Mouse (Mus musculus) megakaryocyte-erythroid progenitor cell, adult 5-6 weeks (primary cell): ENCODE data around the gene Cldn18. TPM values are rescaled to one million over a fixed set of nuclear protein-coding genes. Genes with fewer than 3 reads are reported as not detected.

Experiments
- ATAC-seq: replicated peaks from 2 replicates; pipeline ENCODE4 v1.8.0; 2016; ENCODE audit warnings: mild to moderate bottlenecking, inconsistent platforms; ENCODE audit not compliant: severe bottlenecking, poor library complexity, low FRiP score, low TSS enrichment
- total RNA-seq, 2 experiments: library from RNA; stranded (forward) in 1 of 2; stranded (reverse) in 1 of 2; fragments of 200-1000, 215-1000 nt in 1 of 2; fragments of >200 nt in 1 of 2; fragmentation: Nextera tagmentation in 1 of 2; gene quantifications; 2 replicates each; pipeline ENCODE4 v1.2.3; 2014 to 2017

Cldn18 gene
- not detected in 2 replicates for total RNA-seq (2014; fragmentation: Nextera tagmentation)
- total RNA-seq (2017): not detected in 2 replicates

- ATAC-seq: no peak
Observed at GRCm38 (mm10) chr9:99717134-99717533, at the start of gene Cldn18. Gene Cldn18 (minus strand): TSS chr9:99717267.

DNA sequence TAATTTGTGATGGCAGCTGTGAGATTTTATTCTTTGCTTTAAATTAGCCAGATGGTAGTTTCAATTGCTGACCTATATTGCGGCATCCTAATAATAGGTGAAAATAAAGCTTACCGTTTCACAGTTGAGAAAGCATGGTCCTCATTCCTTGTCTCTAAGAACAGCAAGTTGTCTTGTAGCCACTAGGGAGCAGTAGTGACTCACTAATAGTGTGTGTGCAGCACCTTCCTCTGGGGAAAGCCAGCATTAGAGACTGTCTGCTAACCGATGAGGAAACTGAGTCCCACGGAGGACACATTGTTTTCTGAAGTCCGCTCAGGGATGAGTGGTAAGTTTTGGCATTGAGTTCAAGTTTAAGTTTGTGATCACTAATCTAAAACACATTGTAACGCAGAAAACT lies 46.5 kb upstream of the Cldn18 start:
- no peak for ATAC-seq

DNA sequence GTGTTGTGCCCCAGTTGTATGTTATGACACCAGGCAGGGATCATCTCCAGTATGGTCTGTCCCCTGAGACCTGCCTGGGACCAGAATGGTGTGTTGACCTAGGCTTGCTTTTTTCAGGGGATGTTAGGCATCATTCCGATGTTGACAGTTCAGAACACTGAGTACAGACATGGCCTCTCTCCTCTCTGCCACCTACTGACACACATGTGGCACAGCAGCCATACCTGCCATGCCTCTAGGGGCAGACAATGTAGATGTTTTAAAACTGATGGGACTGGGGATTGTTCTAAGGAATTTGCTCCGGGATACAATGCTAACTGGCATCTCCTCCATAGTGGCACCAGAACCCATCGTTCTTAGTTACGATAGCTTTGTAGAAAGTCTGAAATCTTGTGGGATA lies 33.2 kb upstream of the Cldn18 start:
- ATAC-seq: no peak

DNA sequence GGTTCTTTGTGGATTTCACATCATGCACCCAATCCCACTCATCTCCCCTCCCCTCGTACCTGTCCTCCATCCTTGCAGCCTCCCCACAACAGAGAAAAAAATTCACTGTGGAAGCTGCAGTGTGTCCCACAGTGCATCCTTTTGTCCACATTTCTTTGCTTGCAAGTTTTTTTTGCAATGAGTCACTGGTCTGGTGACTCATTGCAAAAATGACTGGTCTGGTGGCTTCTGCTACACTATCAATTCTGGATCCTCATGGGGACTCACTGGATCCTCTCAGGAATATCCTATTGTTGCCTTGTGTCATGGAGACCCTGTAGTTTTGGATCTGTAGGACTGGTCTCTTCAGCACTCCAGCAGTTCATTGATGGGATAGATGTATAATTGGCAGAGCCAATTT lies 31.2 kb upstream of the Cldn18 start:
- no peak for ATAC-seq

DNA sequence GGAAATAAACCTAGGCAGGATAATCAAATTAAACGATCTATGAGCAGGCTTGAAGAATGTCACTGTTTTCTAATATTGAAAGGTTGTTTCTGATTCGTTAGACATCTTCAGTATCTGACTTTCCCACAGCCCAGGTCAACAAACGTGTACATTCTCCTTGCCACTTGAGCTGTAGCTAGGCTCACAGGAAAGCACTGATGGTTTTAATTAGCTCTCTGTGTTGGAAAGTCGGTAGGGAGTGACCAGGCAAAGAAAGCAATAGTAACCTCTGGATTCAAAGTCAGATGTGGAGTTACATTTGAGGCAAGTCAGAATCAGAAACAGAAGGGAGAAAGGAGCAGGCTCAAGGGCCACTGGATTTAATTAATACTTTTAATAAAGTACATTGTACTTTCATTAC lies 30.7 kb upstream of the Cldn18 start:
- no peak for ATAC-seq

DNA sequence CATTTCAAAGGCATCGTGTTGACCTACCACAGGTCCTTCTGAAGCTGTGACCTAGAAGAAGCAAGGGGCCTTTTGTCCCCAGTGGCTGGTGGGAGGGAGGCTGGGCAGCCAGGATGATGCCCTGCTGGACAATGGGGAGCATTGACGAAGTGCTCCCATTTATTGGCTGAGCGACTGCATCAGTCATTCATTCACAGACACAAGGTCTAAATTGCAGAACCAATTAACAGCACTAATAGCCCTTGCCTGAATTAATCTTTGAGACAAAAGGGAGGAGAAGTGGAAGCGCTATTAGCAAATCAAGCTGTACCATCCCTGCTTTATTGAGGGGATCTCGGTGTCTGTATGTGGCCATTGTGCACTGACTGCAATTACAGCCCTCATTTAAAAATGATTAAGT lies 27.5 kb upstream of the Cldn18 start:
- no peak for ATAC-seq

- no peak for ATAC-seq
Observed at GRCm38 (mm10) chr9:99729943-99730646, 13.0 kb upstream of the Cldn18 start.

DNA sequence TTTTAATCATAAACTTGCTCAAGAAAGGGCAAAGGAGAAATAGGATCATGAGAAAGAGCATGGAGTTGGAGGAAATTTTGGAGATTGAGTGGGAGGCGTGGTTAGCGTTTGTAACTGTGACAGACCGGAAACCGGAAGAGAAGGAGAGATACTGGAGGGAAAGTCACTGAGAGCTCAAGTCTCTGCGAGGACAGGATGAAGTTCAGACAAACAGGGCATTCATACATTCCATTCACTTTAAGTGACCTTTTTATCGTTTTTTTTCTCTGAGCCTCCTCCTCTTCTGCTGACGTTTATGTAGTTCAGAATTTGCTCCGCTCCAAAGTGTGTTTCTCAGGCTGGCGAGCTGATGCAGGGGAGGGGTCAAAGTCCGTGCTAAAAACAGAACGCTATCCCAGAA lies 10.8 kb upstream of the Cldn18 start:
- no peak for ATAC-seq

DNA sequence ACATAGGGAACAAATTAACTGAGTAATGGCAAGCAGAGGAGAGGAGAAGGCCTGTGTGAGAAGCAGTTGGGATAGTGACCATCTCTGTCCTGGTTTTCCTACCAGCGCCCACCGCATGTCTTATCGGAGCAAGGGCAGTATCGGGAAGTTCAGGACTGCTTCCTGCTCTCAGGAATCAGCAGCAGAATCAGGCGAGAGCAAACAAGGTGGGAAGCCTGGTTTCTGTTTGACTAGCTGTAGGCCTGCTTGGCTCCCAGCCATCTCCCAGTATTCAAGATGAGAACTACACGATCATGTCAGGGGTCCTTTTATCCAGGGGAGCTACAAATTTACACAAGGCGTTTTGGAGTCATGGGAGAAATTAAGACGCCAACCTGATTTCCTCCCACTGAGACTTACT lies 8.2 kb upstream of the Cldn18 start:
- no peak for ATAC-seq

- ATAC-seq: no peak
Observed at GRCm38 (mm10) chr9:99720011-99720410, 2.9 kb upstream of the Cldn18 start.

- no peak for ATAC-seq
Observed at GRCm38 (mm10) chr9:99710297-99710696, 6.8 kb downstream of the Cldn18 start.

DNA sequence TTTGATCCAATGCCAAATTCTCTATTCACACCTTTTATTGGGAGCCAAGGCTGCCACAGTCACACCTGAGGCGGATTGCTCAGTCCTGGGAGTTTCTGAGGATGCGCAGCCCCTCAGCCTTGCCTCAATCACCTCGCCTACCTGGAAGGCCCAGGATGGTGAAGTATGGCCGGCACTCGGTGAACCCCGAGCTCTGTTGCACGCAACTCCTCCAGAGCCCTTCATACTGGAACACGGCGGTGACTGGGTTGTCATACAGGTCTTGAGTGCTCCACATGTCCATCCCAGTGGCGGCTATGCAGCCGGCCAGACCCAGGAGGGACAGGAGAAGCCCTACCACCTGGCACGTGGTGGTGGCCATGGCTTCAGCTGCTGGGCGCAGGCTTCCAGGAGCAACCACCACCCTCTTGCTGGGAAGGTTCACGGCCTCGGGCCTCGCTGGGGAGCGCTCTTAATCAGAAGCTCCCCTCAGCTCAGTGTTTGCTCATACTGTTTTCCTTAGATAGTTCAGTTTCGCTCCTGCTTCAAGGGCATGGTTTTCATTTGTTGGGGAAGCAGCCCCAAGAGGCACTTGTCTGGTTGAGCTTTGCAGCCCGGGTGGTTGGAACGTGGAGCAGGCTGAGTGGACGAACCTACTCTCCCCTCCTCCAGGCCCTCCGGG lies 7.3 kb downstream of the Cldn18 start:
- no peak for ATAC-seq

- no peak for ATAC-seq
Observed at GRCm38 (mm10) chr9:99707425-99708126, 9.5 kb downstream of the Cldn18 start.

GRCm38 (mm10) chr9:99706264-99706663 lies 10.8 kb downstream of the Cldn18 start:
- ATAC-seq: no peak

DNA sequence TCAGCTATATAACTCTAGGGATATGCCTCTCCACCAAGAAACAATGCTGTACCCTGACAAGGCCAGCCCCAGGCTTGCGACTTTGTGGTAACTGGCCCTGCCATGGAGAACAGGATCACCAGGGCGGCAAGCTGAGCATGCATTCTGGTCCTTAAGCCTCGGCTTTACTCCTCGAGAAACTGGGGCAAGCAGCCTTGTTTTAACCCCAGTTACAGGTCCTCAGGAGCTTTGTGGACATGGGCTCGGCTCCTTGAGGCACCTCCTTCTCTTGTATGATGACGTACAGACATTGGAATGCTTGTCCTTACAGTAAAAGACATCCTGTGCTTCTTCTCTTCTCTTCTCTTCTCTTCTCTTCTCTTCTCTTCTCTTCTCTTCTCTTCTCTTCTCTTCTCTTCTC lies 13.4 kb downstream of the Cldn18 start:
- ATAC-seq: no peak

DNA sequence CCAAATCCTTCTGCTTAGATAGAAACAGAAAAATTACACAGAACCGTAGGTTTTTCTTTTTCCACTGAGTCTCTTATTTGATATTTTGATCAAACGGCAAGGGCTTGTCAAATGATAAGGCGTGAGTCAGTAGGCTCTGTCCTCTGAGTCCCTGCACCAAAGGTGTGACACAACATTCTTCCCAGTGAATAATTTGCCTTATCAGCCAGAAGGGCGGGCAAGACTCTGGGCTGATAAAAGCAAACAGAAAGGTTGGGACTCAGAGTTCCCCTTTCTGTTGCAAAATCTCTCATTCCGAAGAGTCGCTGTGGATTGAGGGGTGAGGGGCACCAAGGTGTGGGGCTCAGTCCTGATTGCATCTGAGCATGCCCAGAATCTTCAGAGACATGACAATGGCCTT lies 14.9 kb downstream of the Cldn18 start:
- no peak for ATAC-seq

DNA sequence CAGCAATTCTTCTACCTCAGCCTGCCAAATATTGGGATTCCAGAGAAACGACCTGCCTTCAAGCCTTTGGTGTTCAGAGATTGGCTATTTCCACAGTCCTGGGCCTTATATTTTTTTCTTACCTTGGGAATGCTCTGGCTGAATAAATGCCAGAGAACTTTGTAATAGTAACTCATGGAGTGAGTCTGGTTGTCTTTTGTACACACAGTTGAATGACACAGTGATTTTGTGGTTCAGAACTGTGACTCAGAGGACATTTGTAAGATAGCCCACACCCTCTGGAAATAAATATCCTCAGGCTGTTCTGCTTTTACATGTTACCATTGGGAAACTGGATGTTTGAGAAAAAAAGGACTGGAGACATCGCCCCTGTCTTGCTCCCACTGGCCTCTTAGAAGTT lies 15.9 kb downstream of the Cldn18 start:
- ATAC-seq: no peak

- ATAC-seq: no peak
Observed at GRCm38 (mm10) chr9:99699752-99700389, 17.2 kb downstream of the Cldn18 start.

DNA sequence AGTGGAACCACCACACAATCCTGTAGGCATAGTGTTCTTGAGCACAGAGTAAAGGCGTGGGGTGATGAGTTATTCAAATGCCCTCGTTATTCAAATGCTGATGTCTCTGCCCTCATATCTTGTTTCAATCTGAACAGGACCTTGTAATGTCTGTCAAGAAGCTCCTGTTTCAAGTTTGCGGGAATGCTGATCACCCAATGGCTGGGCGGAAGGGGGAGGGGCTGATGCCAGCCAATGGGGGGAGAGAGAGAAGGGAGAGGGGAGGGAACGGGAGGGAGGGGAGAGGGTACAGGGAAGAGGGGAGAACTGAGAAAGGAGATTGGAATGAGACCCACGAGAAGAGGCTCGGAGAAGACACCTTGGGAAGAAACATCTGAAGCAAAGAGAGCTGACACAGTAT lies 22.1 kb downstream of the Cldn18 start:
- no peak for ATAC-seq

DNA sequence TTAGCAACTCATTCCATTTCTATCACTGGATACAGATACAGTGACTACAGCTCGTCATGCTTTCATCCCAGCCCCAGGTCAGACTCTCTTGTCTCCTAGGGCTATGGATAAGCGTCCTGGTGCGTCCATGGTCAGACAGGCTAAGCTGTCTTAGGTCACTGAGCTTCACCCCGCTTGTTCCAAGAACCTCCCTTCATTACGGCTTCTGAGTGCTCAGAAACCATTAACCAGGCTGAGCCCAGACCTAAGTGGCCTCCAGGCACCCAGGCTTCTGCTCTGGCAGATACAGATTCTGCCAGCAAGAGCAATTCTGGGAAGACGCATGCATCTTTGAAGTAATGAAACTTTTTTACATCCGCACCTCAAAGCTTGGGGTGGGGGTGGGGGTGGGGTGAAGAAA lies 26.7 kb downstream of the Cldn18 start:
- ATAC-seq: no peak
